Mouse (Mus musculus): Measurements from ENCODE around the gene Acvrl1.
"Not testable (repeated sequence)": the region's sequence is repeated elsewhere in the genome, so short reads cannot be mapped to it uniquely, and the experiment has no call there.

Acvrl1 gene

GRCm38 (mm10) chr15:101107906-101108671 is 20.2 kb upstream of the Acvrl1 start:
- DNase-seq (ENCODE audit: extremely low read depth, low read depth), result no peak

- DNase-seq (ENCODE audit: extremely low read depth, low read depth), result no peak
Observed at GRCm38 (mm10) chr15:101113176-101113575, 15.1 kb upstream of the Acvrl1 start.

- DNase-seq (ENCODE audit: extremely low read depth, low read depth), result not testable (repeated sequence)
Observed at GRCm38 (mm10) chr15:101113778-101114177, 14.5 kb upstream of the Acvrl1 start.

GRCm38 (mm10) chr15:101115511-101116110 is 12.7 kb upstream of the Acvrl1 start, which contains the start of gene Ankrd33:
Gene Ankrd33 (plus strand): TSS chr15:101115755.
- no peak for DNase-seq (ENCODE audit: extremely low read depth, low read depth)

- no peak for DNase-seq (ENCODE audit: extremely low read depth, low read depth)
Observed at GRCm38 (mm10) chr15:101118399-101119125, 9.8 kb upstream of the Acvrl1 start.

GRCm38 (mm10) chr15:101121411-101122289 is 6.7 kb upstream of the Acvrl1 start:
- DNase-seq (ENCODE audit: extremely low read depth, low read depth), result no peak

GRCm38 (mm10) chr15:101122290-101122589 is 6.1 kb upstream of the Acvrl1 start:
- DNase-seq (ENCODE audit: extremely low read depth, low read depth), result no peak

GRCm38 (mm10) chr15:101123202-101123601 is 5.1 kb upstream of the Acvrl1 start:
- no peak for DNase-seq (ENCODE audit: extremely low read depth, low read depth)

GRCm38 (mm10) chr15:101125561-101125960 is 2.8 kb upstream of the Acvrl1 start:
- no peak for DNase-seq (ENCODE audit: extremely low read depth, low read depth)

GRCm38 (mm10) chr15:101126876-101127544 is 1.3 kb upstream of the Acvrl1 start:
- DNase-seq (ENCODE audit: extremely low read depth, low read depth), result no peak

- no peak for DNase-seq (ENCODE audit: extremely low read depth, low read depth)
Observed at GRCm38 (mm10) chr15:101129412-101129811, 1.1 kb downstream of the Acvrl1 start.

- no peak for DNase-seq (ENCODE audit: extremely low read depth, low read depth)
Observed at GRCm38 (mm10) chr15:101131498-101131897, 3.2 kb downstream of the Acvrl1 start.

- no peak for DNase-seq (ENCODE audit: extremely low read depth, low read depth)
Observed at GRCm38 (mm10) chr15:101132041-101132440, 3.7 kb downstream of the Acvrl1 start.

GRCm38 (mm10) chr15:101132761-101133160 is 4.4 kb downstream of the Acvrl1 start:
- no peak for DNase-seq (ENCODE audit: extremely low read depth, low read depth)

- DNase-seq (ENCODE audit: extremely low read depth, low read depth), result no peak
Observed at GRCm38 (mm10) chr15:101133993-101134704, 5.8 kb downstream of the Acvrl1 start.

- no peak for DNase-seq (ENCODE audit: extremely low read depth, low read depth)
Observed at GRCm38 (mm10) chr15:101135405-101135804, 7.1 kb downstream of the Acvrl1 start.

- DNase-seq (ENCODE audit: extremely low read depth, low read depth), result no peak
Observed at GRCm38 (mm10) chr15:101137455-101137854, 9.1 kb downstream of the Acvrl1 start.

GRCm38 (mm10) chr15:101138675-101139074 is 10.4 kb downstream of the Acvrl1 start:
- DNase-seq (ENCODE audit: extremely low read depth, low read depth), result no peak

- DNase-seq (ENCODE audit: extremely low read depth, low read depth), result peak; percentile 90
Observed at GRCm38 (mm10) chr15:101139885-101140284, 11.6 kb downstream of the Acvrl1 start.

- no peak for DNase-seq (ENCODE audit: extremely low read depth, low read depth)
Observed at GRCm38 (mm10) chr15:101140587-101140986, 12.3 kb downstream of the Acvrl1 start.
